Mouse (Mus musculus) stomach, adult 2 months (tissue): ENCODE data around the gene Tas2r139. TPM values are rescaled to one million over a fixed set of nuclear protein-coding genes. Genes with fewer than 3 reads are reported as not detected.

ENCODE experiments used
- polyA plus RNA-seq: library from polyadenylated mRNA; depleted of rRNA; stranded (reverse); fragments of >200 nt; gene quantifications from 2 replicates; pipeline ENCODE4 v1.2.3, GENCODE M21; 2012; rRNA removed

Tas2r139 gene
- polyA plus RNA-seq: not detected in 2 replicates

GRCm38 (mm10) chr6:42140636-42141035 lies at the start of gene Tas2r139:
Gene Tas2r139 (plus strand): TSS chr6:42140936.

Other genes with a start within 250 kb of the Tas2r139 start
- not detected in 2 replicates for gene Sval1, start 189.3 kb upstream of the Tas2r139 start, polyA plus RNA-seq
- gene Sval3, start 172.8 kb upstream of the Tas2r139 start, polyA plus RNA-seq: not detected in 2 replicates
- not detected in 2 replicates for gene Sva, start 102.5 kb upstream of the Tas2r139 start, polyA plus RNA-seq
- not detected in 2 replicates for gene Tas2r144, start 74.4 kb downstream of the Tas2r139 start, polyA plus RNA-seq
- 16.7 and 24.8 TPM in 2 replicates for gene Gstk1, start 105.0 kb downstream of the Tas2r139 start, polyA plus RNA-seq
- 11.0 and 11.8 TPM in 2 replicates for gene Tmem139, start 121.0 kb downstream of the Tas2r139 start, polyA plus RNA-seq
- gene Casp2, start 124.0 kb downstream of the Tas2r139 start, polyA plus RNA-seq: 10.0 and 18.8 TPM in 2 replicates
- 0.29 and 0.65 TPM in 2 replicates for gene Clcn1, start 145.7 kb downstream of the Tas2r139 start, polyA plus RNA-seq
- 0.09 and 0.14 TPM in 2 replicates for gene Fam131b, start 183.7 kb downstream of the Tas2r139 start, polyA plus RNA-seq
- 107 and 152 TPM in 2 replicates for gene Zyx, start 208.7 kb downstream of the Tas2r139 start, polyA plus RNA-seq
- 10.1 and 11.7 TPM in 2 replicates for gene Epha1, start 232.3 kb downstream of the Tas2r139 start, polyA plus RNA-seq